Mouse (Mus musculus): ENCODE results near the gene Tmbim1. TPM values are rescaled to one million over a fixed set of nuclear protein-coding genes. Genes with fewer than 3 reads are reported as not detected.

The Tmbim1 gene
- polyA plus RNA-seq (2015; fragmentation: Nextera tagmentation; extraction: Ambion mirVana), result 148 and 149 TPM in 2 replicates

DNA sequence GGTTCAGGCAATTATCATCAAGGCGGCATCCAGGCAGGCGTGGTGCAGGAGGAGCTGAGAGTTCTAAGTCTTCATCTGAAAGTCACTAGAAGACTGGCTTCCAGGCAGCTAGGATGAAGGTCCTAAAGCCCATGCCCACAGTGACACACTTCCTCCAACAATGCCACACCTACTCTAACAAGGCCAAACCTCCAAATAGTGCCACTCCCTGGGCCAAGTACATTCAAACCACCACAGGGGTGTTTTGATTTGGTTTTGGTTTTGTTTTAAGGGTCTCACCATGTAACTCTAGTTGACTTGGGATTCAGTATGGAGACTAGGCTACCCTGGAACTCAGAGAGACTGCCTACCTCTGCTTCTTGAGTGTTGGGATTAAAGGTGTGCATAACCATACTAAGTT, at the start of gene Tmbim1:
Gene Tmbim1 (minus strand): TSS at position 101 of the 400 bp plus-strand sequence.
- TF ChIP-seq CTCF (IDR thresholded peaks at IDR 0.05) (no peak), EP300 (IDR thresholded peaks at IDR 0.05) (no peak)
- WGBS, result 78% methylated on average over 2 of the region's 2 CpGs
- Histone ChIP-seq H3K9ac (replicated peaks; ENCODE audit: low read depth) (peak within 1 kb of the TSS; percentile 97), H3K9me3 (ENCODE audit: low read length) (no peaks in the 10 kb centered on the region), H3K36me3 (ENCODE audit: insufficient read depth, low read length) (no peaks in the 10 kb centered on the region), H3K27me3 (replicated peaks; ENCODE audit: insufficient read depth, low read length) (no peaks in the 10 kb centered on the region), H3K27ac (ENCODE audit: low read length) (peak within 1 kb of the TSS; percentile 99), H3K4me3 (ENCODE audit: low read depth, low read length) (peak within 1 kb of the TSS; percentile 87), H3K4me2 (replicated peaks; ENCODE audit: low read depth, low read length) (peak within 1 kb of the TSS; percentile 67), H3K4me1 (ENCODE audit: insufficient read depth, low read depth, low read length) (peaks cover 27% of the 10 kb centered on the region; the same call in 1 of the 2 replicates)
- DNase-seq (ENCODE audit: low spot score) (no peak), ATAC-seq (no peak)

DNA sequence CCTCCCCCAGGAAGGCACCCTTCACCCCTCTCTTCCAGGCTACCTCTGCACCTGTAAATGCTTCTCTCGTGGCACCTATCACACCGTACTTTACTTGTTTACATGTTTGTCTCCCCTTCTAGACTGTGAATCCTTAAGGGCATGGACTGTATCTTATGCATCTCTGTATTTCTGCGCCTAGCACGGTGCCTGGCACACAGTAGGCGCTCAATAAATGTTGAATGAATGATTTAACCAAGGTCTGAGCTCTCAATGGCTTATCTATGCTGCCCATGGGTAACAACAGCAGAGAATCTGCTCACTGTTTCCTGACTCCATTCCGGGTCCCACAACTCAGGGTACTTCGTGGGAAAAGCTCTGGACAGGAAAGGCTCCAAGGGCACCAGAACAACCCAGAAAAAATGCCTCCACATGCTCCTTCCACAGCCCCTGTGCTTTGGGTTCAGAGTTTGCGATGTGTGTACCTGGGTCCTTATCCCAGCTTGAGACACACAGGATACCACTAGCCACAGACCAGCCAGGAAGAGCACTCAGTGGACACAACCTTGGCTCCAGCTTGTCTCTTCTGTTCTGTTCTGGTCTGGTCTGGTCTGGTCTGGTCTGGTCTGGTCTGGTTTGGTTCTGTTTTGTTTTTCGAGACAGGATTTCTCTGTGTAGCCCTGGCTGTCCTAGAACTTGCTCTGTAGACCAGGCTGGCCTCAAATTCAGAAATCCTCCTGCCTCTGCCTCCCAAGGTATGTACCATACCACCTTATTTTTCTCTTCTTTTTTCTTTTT, 48.2 kb upstream of the Tmbim1 start:
- Histone ChIP-seq H3K9ac (replicated peaks; ENCODE audit: low read depth) (no peak overlapping the region), H3K4me2 (replicated peaks; ENCODE audit: low read depth, low read length) (no peak overlapping the region), H3K27me3 (replicated peaks; ENCODE audit: insufficient read depth, low read length) (no peaks in the 10 kb centered on the region), H3K9me3 (ENCODE audit: low read length) (no peaks in the 10 kb centered on the region), H3K4me3 (ENCODE audit: low read depth, low read length) (no peak overlapping the region), H3K27ac (ENCODE audit: low read length) (no peak overlapping the region), H3K4me1 (ENCODE audit: insufficient read depth, low read depth, low read length) (no peaks in the 10 kb centered on the region), H3K36me3 (ENCODE audit: insufficient read depth, low read length) (no peaks in the 10 kb centered on the region)
- DNase-seq (ENCODE audit: low spot score) (no peak), ATAC-seq (no peak)
- WGBS, result 80% methylated on average over 9 of the region's 9 CpGs
- no peak for TF ChIP-seq CTCF (IDR thresholded peaks at IDR 0.05)
- no peak for TF ChIP-seq EP300 (IDR thresholded peaks at IDR 0.05)

DNA sequence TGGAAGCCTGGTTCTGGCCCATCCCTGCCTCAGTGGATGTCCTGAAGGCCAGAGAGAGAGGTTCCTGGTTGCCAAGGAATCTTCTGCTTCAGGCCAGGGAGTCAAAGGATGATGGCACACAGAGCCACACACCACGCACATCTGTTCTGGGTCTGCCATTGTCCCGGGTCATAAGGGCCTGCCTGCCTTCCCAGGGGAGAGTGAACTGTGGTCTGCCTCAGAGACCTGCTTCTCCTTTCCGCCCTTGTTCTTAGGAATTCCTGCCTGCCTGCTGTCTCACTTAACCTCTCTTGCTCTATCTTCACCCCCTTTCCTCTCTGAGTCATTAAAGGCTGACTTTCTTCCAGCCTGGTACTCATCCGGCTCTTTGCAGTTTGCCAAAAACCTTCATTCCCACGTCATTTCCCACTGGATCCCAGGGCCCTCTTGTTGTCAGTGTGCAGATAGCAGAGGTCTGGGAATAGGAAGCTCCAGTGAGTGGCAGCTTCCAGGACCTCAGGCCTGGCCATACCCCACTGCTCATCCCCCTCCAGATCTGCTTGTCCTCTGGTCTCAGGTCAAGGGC, 47.2 kb upstream of the Tmbim1 start:
- no peak overlapping the region for H3K27ac ChIP-seq (ENCODE audit: low read length)
- TF ChIP-seq EP300 (IDR thresholded peaks at IDR 0.05), result no peak
- ATAC-seq (no peak), DNase-seq (ENCODE audit: low spot score) (no peak)
- H3K36me3 ChIP-seq (ENCODE audit: insufficient read depth, low read length), result no peaks in the 10 kb centered on the region
- H3K4me2 ChIP-seq (replicated peaks; ENCODE audit: low read depth, low read length), result no peak overlapping the region
- H3K4me1 ChIP-seq (ENCODE audit: insufficient read depth, low read depth, low read length), result no peaks in the 10 kb centered on the region
- H3K9ac ChIP-seq (replicated peaks; ENCODE audit: low read depth), result no peak overlapping the region
- no peaks in the 10 kb centered on the region for H3K27me3 ChIP-seq (replicated peaks; ENCODE audit: insufficient read depth, low read length)
- no peaks in the 10 kb centered on the region for H3K9me3 ChIP-seq (ENCODE audit: low read length)
- no peak overlapping the region for H3K4me3 ChIP-seq (ENCODE audit: low read depth, low read length)
- 71% methylated on average over 5 of the region's 5 CpGs for WGBS

DNA sequence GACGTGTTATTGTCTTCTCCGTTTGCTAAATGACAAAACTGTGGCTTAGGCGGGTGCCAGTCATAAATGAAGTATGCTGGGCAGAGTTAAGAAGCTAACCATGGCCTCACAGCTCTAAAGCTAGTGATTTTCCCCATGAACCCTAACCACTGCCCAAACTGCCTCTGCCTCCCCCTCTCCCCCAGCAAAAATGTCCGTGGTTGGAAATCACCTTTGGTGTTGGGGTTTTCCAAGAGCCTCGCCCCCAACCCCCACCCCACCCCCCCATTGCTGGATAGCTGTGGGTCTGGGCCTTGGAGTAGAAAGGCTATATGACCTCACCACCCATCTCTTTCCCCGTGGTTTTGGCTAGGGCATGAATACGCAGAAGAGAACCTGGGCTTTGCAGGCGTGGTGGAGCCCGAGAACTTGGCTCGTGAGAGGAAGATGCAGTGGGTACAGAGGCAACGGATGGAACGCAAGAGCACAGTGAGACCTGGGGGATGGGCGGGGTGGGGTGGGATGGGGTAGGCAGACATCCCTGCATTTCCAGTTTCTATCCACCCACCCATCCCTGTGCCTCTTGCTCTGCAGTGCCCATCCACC, 45.9 kb upstream of the Tmbim1 start:
- no peaks in the 10 kb centered on the region for H3K36me3 ChIP-seq (ENCODE audit: insufficient read depth, low read length)
- H3K4me2 ChIP-seq (replicated peaks; ENCODE audit: low read depth, low read length), result no peak overlapping the region
- no peak overlapping the region for H3K9ac ChIP-seq (replicated peaks; ENCODE audit: low read depth)
- no peaks in the 10 kb centered on the region for H3K4me1 ChIP-seq (ENCODE audit: insufficient read depth, low read depth, low read length)
- H3K4me3 ChIP-seq (ENCODE audit: low read depth, low read length), result no peak overlapping the region
- DNase-seq (ENCODE audit: low spot score) (no peak), ATAC-seq (no peak)
- no peak overlapping the region for H3K27ac ChIP-seq (ENCODE audit: low read length)
- WGBS, result 90% methylated on average over 13 of the region's 13 CpGs
- TF ChIP-seq EP300 (IDR thresholded peaks at IDR 0.05), result no peak
- no peak for TF ChIP-seq CTCF (IDR thresholded peaks at IDR 0.05)
- H3K9me3 ChIP-seq (ENCODE audit: low read length), result no peaks in the 10 kb centered on the region
- H3K27me3 ChIP-seq (replicated peaks; ENCODE audit: insufficient read depth, low read length), result no peaks in the 10 kb centered on the region

DNA sequence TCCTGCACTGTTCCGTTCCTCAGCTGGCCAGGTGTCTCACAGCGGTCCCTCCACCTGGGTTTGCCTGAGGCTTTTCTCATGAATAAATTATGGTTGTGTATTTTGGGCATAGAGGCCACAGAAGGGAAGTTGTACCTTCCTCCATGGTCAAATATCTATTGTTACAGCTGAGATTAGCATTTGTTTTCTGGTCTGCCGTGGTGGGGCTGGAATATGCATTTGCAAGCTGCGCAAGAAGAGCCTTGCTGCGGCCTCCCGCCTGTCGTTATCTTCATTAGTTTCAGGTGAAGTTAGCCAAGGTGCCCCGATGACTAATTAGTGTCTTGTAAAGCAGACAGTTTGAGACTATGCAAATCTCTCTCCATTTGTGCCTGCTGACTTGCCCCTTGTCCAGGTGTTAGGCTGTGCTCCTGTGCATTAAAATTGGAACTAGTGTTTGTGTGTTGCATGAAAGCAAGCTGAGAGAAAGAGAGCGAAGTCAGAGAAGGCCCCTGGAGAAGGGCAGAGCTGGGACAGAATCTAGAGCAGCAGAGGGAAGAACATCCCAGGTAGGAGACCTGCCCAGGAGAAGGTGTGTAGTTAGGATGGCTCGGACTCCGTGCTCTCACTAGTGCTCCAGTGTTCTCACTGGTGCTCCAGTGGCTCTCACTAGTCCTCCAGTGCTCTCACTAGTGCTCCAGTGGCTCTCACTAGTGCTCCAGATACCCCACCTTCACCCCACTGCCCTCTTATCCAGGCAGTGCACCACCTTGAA, 38.9 kb upstream of the Tmbim1 start:
- Histone ChIP-seq H3K4me2 (replicated peaks; ENCODE audit: low read depth, low read length) (no peak overlapping the region), H3K27ac (ENCODE audit: low read length) (no peak overlapping the region), H3K27me3 (replicated peaks; ENCODE audit: insufficient read depth, low read length) (no peaks in the 10 kb centered on the region), H3K4me3 (ENCODE audit: low read depth, low read length) (no peak overlapping the region), H3K4me1 (ENCODE audit: insufficient read depth, low read depth, low read length) (no peaks in the 10 kb centered on the region), H3K36me3 (ENCODE audit: insufficient read depth, low read length) (no peaks in the 10 kb centered on the region), H3K9ac (replicated peaks; ENCODE audit: low read depth) (no peak overlapping the region), H3K9me3 (ENCODE audit: low read length) (no peaks in the 10 kb centered on the region)
- WGBS, result 81% methylated on average over 11 of the region's 11 CpGs
- ATAC-seq, result no peak
- DNase-seq (ENCODE audit: low spot score), result no peak
- no peak for TF ChIP-seq EP300 (IDR thresholded peaks at IDR 0.05)
- no peak for TF ChIP-seq CTCF (IDR thresholded peaks at IDR 0.05)

DNA sequence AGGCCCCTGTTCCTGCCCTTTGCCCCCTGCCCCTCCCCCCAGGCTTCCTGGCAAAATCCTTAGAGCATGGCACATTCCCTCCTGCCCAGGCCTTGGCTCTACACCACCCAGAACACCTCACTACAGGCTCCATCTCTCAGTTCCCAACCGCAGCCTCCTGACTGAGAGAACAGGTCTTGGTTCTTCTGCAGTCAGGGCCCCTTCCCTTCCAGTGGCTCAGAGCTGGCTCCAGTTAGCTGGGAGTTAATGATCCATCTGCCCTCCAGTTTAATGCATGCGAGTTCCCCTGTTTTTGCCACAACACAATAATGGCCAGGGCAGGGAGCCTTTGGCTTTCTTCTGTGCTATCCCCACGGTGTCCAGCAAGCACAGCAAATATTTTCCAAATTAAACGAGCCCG, 37.7 kb upstream of the Tmbim1 start:
- no peak overlapping the region for H3K27ac ChIP-seq (ENCODE audit: low read length)

More for the DNA sequence above, 37.7 kb upstream of the Tmbim1 start:
- DNase-seq (ENCODE audit: low spot score), result no peak
- H3K4me1 ChIP-seq (ENCODE audit: insufficient read depth, low read depth, low read length), result no peaks in the 10 kb centered on the region
- TF ChIP-seq CTCF (IDR thresholded peaks at IDR 0.05) (no peak), EP300 (IDR thresholded peaks at IDR 0.05) (no peak)
- H3K4me2 ChIP-seq (replicated peaks; ENCODE audit: low read depth, low read length), result no peak overlapping the region
- no peaks in the 10 kb centered on the region for H3K9me3 ChIP-seq (ENCODE audit: low read length)
- ATAC-seq, result no peak
- H3K36me3 ChIP-seq (ENCODE audit: insufficient read depth, low read length), result no peaks in the 10 kb centered on the region
- H3K9ac ChIP-seq (replicated peaks; ENCODE audit: low read depth), result no peak overlapping the region
- H3K4me3 ChIP-seq (ENCODE audit: low read depth, low read length), result no peak overlapping the region
- no peaks in the 10 kb centered on the region for H3K27me3 ChIP-seq (replicated peaks; ENCODE audit: insufficient read depth, low read length)
- WGBS, result 77% methylated on average over 5 of the region's 5 CpGs
